Mouse (Mus musculus) skeletal muscle tissue, adult 2 months (tissue): ENCODE data around the gene Rsrc1.

Experiments used
- DNase-seq: peaks from one replicate; pipeline ENCODE4 v3.0.0-alpha.2; 2012; ENCODE audit warnings: low read depth, low spot score

Rsrc1 gene

DNA sequence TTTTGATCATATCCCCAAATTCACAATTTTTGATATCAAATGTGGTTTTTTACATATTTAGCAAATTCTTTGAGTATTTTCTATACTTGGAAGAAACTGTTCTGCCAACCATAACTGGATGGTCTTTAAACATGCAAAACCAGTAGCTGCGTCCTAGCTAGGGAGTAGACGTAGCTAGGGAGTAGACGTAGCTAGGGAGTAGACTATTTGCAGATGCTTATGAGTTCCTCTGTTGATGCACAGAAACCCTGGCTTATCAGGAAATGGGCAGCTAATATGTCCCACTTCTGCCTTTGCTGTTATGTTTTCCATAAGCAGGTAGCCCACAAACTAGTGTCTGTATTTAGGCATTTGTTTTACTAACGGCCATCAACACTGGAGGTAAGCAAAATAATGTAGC, 298.6 kb downstream of the Rsrc1 start:
- DNase-seq, result no peak

DNA sequence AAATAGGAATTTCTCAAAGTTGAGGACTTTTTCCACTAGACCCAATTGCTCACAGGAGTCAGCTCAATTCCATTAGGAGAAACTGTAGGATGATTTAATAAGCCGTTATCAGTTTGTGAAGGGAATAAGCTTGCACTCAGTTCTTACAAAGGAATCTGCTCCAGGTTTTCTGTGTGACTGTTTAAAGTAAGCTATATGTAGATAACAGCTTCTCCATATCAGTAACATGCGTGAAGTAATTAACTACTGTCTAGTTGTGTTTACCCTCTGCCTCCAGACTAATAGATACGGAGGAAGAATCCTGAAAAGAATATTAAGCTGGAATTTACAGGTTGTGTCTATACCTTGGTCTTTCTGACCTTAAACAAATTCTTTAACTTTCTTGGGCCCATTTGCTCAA, 299.1 kb downstream of the Rsrc1 start:
- DNase-seq, result no peak

DNA sequence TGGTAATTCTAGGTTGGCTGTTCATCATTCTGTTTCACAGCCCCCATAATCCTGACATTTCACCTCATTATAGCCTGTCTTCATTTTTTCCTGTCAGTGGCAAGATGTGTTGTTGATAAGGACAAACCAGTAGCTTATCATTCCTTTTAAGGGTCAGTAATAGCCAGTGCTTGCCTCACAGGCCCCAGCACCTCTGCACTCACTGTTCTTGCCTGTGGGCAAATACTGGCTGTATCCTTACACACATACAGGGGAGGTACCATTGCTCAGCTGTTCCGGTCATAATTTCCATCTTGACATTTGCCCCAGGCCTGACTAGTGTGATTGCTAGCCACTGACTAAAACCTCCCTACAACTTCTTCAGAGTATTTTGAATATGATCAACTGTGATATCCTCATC, 302.8 kb downstream of the Rsrc1 start:
- no peak for DNase-seq

DNA sequence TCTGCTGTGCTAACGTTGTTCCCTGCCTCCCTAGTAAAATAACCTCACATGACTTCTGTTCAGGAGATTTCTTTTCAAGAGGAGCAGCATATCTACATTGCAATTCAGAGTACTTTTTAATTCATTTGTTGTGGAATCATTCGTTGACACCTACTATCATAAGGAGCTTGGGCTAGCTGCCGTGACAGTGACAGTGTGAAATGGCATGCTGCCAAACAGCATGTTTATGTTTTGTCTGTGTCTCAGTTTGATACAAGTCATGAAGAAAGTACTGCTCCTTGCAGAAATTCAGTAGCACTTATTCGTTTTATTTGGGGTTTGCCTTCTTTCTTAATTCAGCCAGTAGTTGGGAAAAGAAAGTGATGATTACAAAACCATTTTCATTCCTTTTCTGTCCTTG, 303.7 kb downstream of the Rsrc1 start:
- no peak for DNase-seq

DNA sequence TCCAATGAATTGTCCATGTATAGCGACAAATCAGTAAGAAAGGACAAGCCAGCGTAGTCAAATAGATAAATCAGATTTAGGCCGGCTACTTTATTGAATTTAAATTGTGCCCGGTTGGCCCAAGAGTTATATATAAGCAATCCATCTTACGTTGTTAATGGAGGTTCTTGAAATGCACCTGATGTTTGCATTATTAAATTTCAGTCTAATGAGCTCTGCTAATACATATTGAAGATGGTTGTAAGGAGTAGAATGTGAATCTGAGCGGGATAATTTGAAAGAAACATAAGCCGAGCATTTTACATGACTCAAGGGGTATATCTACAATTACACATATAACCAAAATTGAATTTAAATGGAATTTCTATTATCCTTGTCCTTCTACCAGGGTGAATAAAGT, 307.5 kb downstream of the Rsrc1 start:
- DNase-seq, result no peak

DNA sequence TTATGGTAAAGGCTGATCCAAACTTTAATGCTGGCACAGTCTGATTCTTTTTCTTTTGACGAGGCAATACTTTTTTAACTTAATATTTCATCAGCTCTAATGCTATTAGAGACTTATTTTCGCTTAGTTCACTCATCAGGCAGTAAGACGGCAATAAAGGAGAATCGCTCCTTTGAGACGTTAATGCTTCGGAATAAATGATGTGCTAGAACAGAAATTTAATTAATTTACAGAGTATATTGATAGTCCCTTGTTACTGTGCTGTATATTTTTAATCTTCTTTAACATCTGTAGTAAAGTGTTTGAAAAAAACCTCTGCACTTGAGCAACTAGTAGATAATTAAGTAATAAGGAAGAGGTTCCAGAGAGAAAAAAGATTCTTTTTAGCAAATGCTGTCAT, 308.3 kb downstream of the Rsrc1 start:
- no peak for DNase-seq

DNA sequence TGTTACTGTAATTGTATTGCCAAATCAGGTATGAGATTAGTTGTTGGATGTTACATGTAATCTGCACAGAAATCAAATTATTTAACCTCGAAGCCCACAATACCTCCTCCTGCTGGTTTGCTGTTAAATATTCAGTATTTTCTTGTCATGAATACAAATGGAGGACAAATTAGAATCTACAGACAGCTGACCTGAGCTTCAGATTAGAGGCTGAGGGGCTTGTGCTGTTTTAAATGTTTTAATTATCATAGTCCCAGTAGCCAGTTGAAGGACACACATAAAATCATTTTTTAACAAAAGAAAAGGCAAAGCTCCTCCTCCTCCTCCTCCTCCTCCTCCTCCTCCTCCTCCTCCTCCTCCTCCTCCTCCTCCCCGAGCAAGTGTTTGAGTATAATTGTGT, 327.5 kb downstream of the Rsrc1 start:
- no peak for DNase-seq

DNA sequence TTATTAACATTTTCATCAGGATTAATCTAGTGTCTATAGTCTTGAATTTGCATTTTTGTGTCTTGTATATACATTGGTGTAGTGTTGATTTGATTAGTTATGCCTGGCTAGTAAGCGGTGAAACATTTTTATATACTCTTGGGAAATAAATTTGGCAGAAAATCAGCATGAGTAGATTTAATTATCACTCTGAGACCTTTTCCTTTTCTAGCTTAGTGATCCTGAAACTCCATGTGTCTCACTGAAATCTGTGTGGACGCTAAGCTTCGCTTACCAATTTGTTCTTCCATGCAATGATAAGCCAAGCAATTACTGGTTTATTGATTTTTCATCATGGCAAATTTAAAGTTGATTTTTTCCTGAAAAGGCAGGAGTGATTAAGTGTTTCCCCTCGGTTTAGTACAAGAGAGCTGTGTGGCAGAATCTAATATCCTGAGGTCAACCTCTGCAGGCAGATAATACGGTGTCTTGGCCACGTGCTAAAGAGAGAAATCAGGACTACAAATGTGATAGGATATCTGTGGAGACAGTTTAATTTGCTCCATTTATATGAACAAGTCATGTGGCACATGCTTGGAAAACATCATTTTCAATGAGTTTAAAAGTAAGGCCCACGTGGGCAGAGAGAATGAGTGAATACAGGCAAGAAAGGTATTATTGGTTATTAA, 328.6 kb downstream of the Rsrc1 start:
- no peak for DNase-seq

DNA sequence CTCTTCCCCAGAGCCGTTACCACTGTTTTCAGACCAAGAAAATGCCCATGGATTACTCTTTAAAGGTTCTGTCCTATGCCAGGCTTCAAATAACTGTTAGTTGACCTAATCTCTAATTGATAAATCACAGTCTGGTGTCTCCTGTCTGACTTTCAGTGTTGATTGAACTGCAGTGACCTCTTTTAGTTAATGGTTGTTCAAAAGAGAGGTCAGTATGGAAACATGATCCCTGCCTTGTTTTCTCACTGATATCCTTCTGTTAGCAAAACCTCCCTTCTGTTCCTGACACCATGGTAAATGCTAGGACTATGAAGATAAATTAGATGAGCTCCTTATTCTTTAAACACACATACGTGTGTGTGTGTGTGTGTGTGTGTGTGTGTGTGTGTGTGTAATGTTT, 330.2 kb downstream of the Rsrc1 start:
- no peak for DNase-seq

DNA sequence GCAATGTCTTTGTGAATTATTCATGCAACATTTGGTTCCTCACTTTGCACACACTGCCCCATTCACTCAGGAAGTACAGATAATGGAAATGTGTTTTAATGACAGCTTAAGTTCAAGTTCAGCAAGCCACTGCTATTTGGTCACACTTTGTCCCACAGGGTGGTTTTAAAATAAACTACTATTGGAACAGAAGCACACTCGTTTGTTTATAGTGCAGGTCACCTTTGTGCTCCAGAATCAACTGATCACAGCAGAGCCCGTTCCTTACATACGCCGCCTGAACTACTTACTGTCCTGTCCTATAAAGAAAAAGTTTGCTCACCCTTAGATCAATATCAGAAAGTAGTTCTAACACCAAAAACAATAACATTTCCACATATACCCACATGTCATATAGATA, 341.2 kb downstream of the Rsrc1 start:
- DNase-seq, result no peak

DNA sequence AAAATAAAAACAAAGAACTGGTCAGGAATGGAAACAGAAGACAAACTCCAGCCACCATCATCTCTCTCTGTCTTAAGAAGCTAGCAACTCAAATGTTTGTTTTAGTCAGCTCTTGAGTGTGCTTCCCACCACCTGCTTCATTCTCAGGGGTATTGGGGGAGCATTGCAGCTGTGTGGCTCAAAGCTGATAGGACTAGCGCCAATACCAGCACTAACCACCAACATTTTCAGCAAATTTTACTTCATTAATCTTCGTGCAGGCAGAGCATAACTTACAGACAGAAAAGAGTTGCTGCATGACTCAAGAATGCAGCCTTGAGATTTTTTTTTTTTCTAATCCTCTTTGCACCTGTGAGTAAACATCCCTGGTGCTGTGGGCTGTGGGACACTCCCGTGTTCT, 358.4 kb downstream of the Rsrc1 start:
- no peak for DNase-seq

DNA sequence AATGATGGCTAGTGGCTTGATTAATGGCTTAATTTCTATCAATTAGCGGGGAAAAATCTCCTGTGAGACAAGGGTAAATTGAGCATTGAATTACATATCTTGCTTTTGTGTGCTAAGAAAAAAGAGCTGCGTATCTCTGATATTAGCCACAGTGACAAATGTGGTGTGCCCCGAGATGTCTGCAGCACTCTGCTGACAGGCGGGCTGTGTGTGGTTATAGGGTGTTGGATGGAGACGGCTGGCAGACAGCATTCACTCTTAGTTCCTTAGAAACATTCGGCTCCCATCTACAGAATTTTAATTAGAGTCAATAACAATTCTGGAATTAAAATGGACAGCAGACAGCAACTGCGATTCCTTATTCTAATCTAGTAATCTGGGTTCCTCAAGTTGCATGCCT, 359.7 kb downstream of the Rsrc1 start:
- no peak for DNase-seq

DNA sequence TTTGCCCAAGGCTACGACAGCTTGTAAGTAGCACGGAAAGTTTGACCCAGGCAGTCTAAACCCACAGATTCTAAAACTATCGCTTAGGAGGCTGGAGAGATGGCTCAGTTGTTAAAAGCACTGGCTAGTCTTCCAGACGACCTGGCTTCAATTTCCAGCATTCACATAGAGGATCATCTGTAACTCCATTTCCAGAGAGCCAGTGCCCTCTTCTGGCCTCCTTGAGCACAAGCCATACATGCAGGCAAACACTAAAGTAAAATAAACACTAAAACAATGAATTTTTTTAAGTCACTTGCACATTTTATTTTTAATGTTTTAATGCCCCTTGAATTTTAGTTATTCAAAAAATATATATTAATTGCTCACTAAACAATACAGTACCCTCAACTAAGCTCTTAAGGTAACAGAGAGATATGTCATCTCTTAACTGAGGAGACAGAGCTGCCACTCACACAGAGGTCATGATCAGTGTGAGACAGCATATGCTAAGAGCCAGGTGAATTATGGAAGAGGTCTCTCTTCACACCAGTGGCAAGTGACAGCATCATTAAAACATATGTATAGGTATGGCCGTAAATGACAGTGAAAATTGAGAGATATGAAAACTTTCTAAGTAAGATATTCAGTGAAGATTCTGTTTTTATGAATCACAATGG, 361.9 kb downstream of the Rsrc1 start:
- no peak for DNase-seq

DNA sequence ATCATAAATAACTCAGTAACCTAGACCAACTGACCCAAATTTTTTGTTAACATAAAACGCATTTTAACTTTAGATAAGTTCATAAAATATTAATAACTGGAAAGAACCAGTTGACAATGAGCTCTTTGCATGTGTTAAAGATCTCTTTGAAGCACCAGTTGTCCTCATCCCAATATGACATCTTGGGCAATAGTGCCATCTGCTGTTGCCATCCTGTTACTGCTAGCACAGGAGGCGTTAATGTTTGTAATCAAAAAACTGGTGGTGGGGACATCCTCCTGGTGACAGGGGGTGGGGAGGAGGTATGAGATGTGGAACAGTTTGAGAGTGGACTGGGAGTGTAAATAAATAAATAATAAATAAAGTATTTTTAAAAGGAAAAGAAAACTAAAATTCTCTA, 363.4 kb downstream of the Rsrc1 start:
- DNase-seq, result no peak

DNA sequence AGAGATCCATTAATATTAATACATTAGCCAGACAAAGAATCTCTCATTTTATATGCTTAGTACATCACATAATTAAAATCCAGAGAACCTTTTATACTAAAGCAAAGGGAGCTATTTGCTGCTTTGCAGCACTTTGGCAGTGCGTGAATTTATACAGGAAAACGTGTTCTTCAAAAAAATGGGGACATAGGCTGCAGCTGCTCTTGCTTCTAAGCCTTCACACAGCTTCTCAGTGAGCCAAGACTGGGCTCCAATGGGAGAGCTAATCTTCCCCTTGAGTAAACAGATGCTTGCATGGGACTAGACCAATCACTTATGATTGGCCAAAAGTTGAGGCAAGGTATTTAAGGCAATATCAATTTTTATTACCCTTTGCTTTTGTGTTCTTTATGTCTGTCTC, 365.5 kb downstream of the Rsrc1 start:
- no peak for DNase-seq

DNA sequence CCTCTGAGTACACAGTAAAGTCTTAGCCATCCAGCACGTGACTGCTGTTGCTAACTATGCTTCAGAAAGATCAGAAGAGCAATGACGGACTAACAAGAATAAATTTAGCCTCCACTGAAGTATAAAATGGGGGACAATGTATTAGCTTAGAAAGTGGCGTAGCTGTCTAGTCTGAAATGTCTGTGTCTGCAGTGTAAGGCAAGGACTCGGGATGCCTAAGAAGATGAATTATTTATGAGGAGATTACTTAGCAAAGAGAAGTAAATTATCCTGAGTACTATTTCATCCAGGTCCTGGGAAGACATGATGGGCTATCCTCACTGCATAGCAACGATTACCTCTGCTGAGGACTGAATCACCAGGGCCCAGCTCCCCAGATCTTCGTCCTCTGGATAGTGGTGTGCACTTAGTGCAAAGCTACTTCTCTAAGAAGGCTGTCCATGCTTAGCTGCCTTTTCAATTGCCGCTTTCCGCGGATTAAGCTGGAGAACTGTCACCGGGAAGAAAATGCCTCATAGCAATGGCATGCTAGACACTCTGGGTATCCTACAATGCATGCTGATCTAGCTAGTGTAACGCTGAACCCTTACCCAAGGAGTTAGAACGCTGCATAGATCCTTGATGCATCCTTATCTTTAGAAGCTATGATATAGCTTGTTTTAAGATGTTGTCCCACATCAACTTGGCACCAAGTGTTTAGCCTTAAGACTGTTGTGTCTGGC, 370.4 kb downstream of the Rsrc1 start:
- no peak for DNase-seq

DNA sequence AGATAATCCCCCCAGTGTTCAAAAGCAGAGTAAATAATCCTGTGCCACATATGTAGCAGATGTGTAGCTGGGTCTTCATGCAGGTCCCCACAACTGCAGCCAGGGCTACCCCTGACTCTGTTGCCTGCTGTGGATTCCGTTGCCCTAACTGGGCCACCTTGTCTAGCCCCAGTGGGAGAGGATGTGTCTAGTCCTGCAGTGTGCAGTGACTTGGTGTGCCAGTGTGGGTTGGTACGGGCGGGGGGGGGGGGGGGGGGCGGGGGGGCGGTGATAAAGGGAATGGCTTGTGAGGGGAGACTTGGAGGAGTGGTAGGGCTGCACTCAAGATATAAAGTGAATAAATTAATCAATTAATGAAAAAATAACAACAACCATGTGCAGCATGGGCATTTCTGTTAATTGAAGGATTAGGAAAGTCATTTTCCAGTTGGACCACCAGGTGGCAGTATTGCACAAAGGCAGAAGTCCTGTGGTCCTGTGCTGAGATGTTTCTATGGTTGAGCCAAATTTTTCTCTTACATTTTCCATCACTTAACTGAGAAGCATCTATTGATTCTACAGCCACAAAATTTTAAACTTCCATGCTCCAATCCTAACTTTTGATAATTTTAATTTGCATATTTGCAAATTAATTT, 371.1 kb downstream of the Rsrc1 start:
- peak; percentile 50 for DNase-seq

DNA sequence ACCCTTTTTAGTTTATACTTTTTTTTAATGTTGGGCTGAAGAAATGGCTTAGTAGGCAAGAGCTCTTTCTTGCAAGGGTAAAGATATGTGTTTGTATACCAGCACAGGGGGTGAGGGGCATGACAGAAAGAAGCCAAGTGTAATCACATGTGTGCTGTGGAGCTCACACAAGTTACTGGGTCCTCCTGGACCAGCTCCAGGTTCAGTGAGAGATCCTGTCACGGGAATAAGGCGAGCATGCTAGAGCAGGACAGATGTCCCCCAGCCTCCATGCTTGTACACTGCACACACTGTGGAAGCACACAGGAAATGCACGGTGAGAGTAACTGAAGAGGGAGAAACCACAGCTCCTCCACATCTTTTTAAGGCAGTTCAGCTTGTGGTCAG, 371.6 kb downstream of the Rsrc1 start:
- DNase-seq, result no peak

DNA sequence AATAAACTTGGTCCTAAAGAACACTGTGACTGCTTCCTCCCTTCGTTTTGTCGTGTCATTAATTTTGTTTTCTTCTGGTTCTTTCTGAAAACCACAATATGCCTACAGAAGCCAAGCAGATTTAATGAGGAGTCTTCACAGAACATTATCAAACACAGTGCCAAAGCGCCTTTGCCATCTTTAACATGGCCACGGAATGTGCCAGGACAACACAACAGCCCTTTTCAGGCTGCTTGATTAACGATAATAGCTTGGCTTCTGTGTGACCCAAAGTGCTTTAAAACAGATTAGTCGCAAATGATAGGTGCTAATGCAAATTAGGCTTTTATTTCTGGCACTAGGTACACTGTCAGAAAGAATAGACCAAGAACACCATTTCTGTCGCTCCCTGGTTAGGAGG, 377.2 kb downstream of the Rsrc1 start:
- no peak for DNase-seq

DNA sequence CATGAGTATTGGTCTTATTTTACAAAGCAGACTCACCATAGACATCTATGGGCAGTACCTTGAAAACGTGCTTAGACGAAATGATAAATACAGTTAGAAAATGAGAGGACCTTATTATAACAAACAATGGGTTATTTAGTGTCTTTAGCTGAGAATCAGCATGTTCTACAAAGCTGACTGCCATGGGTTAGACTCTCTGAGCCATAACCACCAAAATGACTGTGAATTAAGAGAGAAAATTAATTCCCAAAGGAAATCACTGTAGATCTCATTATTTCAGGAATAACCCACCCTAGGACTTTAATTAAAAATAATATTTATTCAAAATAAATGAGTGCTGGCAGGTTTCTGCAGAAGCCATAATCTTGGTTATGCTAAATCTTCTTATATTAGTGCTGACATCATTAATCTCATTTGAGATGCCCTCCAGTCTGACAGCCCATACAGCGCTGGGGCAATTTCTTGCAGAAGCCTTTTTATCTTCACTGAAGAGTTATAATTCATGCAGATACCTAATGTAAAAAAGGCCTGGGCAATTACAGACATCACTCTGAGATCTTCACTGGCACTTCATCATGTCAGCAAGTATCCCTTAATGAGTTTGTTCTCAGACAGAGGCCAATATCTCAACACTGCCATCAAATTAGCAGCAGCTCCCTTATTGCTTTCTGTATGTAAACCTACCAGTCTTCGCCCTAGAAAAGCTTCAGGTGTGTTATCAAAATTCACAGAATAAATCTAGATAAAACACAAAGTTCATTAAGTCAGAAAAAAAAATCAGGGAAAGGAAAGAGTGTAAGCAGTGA, 385.1 kb downstream of the Rsrc1 start:
- no peak for DNase-seq

DNA sequence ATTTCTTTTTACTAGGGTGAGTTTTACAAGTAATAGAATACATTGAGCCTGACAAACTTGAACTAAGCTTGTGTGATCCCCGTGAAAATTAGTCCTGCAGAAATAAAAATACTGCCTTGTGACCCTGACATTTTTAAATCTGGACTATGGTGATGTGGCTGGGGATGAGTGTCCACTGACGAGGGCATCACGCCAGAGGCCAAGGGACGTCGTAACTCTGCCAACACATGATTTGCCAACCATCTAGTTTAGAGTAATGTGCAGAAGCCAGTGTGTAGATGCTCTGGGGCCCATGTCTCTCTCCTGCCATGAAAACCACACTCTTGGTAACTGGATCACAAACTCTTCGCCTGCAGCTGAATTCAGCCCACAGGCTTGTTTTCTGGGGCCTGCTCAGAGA, 386.3 kb downstream of the Rsrc1 start:
- DNase-seq, result peak; percentile 83
